Mouse (Mus musculus): ENCODE measurements around the gene Tmem115.
"Not testable (repeated sequence)": the region's sequence is repeated elsewhere in the genome, so short reads cannot be mapped to it uniquely, and the experiment has no call there.

The Tmem115 gene

DNA sequence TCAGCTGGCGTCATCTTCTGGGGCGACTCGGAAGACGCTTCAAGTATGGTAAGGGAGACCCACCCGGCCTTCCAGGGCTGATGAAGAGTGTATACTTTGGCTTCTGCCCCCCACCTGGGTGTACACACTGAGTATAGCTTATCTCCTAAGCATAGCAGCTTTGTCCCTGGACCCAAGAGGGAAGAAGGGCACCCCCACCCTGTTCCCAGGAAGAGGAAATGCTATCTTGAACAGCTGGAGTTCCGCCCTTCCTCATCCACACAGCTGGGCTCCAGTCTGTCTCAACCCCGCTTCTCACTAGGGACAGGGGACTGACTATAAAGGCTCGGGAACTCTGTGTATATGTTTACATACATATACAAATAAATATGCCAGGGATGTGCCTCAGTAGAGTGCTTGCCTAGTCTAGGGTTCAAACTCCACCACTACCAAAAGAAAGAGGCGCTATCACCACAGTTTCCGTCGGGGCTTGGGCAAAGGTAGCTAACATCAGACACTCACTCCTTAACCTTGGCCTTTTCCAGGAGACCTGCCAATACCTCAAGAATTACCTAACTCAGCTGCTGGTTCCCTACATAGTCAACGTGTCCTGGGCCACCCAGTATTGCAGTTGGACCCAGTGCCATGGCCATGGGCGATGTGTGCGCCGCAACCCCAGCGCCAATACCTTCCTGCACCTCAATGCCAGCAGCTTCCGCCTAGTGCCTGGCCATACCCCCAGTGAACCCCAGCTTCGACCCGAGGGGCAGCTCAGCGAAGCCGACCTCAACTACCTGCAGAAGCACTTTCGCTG lies 38.0 kb downstream of the Tmem115 start:
- DNase-seq (ENCODE audit: low read depth) = no peak

DNA sequence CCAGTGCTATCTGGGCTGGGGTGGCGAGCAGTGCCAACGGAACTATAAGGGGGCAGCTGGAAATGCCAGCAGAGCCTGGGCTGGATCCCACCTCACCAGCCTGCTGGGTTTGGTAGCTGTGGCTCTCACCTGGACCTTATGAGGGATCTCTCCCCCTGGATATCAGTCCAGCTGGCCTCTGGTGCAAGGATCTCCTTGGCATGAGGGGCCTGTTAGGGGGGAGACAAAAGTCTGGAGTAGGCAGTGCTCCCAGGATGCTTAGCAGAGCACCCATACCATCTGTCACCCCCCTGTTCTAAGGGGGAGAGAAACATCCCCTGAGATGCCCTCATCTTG lies 38.5 kb downstream of the Tmem115 start:
- no peak for DNase-seq (ENCODE audit: low read depth)

DNA sequence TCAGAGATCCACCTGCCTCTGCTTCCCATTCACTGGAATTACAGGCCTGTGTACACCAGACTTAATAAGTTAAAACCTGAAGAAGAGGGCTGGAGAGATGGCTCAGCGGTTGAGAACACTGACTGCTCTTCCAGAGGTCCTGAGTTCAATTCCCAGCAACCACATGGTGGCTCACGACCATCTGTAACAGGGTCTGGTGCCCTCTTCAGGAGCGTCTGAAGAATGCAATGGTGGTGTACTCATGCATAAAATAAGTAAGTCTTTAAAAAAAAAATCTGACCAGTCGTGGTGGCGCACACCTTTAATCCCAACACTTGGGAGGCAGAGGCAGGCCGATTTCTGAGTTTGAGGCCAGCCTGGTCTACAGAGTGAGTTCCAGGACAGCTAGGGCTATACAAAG lies 40.0 kb downstream of the Tmem115 start:
- DNase-seq (ENCODE audit: low read depth) = not testable (repeated sequence)

DNA sequence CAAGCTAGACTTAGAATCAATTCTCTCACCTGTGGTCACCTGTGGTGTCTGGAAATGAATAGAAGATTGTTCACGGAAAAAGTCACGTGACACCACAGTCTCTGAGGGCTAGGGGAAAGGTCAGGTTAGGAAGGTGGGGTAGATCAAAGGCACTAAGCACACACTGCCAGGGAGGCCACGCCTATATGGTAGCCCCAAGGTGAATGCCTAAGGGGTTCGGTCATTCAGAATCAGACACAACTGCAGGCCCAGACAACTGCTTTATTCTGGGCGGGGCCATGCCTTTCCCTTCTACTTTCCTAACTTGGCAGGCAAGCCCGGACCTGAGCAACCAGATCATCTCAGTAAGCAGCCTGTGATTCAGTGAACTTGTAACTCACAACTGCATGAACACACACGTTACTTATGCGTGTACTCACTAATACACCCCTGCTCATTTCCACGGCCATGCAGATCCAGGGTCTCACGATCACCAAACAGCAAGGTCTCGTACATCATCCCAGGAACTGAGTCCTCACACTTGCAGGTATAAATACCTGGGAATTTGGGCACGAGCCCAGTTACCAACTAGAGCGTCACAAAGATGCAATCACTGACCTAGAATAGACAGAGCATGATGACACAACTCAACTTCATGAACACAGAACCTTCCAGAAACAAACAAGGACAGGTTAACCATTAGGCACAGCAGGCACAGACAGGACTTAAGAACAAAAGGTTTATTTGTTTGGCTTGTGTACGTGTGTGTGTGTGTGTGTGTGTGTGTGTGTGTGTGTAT lies 42.0 kb downstream of the Tmem115 start:
- DNase-seq (ENCODE audit: low read depth) = peak; percentile 59

DNA sequence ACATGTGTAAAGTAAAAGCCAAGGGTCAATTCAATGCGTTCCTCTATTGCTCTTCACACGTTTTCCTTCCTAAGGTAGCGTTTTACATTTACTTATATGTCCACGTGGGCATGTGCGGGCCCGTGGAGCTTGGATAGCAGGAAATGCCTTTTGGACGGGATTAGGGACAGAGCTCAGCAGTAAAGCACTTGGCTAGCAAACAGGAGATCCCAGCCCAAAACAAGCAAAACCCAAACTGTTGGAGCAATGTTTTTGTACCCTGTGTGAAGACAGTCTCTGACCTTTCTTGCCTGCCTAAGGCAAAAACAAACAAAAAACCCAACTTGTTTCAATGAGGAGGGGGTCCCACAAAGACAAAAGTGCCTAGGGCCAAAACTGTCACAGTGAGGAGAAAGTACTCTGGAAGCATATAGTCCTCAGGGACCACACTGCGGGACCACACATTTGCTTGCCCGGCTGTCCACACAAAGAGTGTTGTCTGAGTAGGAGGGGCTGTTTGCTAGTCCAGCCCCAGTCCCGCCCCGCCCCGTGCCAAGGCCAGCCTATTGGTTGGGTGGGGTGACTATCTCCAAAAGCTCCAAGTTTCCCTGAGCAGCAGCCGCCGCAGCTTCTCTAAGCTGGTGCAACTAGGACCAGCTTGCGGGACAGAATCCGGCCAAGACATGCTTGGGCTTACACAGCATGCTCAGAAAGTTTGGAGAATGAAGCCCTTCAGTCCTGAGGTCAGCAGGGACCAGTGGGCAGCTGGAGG lies 42.8 kb downstream of the Tmem115 start, which contains the start of gene Hyal1:
TSS of gene Hyal1 (plus strand) at position 571 of the 751 bp plus-strand sequence.
- peak; percentile 86 for DNase-seq (ENCODE audit: low read depth)

DNA sequence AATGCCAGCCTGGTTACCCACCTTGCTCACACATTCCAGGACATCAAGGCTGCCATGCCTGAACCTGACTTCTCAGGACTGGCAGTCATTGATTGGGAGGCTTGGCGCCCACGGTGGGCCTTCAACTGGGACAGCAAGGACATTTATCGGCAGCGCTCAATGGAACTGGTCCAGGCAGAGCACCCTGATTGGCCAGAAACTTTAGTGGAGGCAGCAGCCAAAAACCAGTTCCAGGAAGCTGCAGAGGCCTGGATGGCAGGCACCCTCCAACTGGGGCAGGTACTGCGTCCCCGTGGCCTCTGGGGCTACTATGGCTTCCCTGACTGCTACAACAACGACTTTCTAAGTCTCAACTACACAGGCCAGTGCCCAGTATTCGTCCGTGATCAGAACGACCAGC lies 44.1 kb downstream of the Tmem115 start:
- DNase-seq (ENCODE audit: low read depth) = no peak

DNA sequence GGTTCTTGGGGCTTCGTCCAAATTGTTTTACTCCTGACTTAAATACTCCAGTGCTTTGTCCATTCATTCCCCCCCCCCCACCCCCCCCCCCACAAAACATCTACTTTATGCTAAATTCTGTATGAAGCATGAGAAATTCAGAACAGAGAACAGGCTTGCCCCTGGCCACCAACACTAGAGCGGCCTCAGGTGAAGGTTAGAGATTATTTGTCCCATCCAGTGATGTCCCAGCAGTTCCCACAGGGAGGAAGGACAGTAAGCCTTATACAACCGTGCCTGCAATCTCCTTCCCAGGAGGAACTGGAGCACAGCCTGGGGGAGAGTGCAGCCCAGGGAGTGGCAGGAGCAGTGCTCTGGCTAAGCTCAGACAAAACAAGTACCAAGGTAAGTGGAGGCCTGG lies 44.8 kb downstream of the Tmem115 start, which contains the start of gene Naa80:
TSS of gene Naa80 (plus strand) at position 301 of the 400 bp plus-strand sequence.
- DNase-seq (ENCODE audit: low read depth) = no peak

DNA sequence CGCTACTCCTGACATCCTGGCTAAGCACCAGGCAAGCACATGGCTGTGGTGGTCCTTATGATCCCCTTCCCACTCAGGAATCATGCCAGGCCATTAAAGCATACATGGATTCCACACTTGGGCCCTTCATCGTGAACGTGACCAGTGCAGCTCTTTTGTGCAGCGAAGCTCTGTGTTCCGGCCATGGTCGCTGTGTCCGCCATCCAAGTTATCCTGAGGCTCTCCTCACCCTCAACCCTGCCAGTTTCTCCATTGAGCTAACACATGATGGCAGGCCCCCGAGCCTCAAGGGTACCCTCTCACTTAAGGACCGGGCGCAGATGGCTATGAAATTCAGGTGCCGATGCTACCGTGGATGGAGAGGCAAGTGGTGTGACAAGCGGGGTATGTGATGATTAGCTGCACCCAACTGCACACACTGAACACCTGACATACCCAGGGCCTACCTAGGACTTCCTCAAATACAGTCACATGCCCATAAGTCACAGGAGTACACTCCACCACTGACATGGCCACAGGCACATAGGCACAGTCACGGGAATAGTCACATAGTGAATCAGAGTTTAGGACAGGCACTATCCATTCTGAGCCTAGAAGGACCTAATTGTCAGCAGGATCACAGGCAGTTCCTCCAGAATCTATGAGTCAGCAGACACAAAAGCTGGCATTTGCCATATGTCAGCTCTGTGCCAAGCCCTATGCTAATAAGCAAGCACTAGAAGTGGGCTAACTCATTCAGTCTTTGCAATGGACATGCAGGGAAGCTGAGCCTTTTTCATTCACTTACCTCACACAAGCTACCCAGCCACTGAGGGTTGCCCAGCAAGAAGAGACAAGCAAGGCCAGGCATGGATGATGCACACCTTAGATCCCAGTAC lies 45.5 kb downstream of the Tmem115 start:
- peak; percentile 53 for DNase-seq (ENCODE audit: low read depth)

DNA sequence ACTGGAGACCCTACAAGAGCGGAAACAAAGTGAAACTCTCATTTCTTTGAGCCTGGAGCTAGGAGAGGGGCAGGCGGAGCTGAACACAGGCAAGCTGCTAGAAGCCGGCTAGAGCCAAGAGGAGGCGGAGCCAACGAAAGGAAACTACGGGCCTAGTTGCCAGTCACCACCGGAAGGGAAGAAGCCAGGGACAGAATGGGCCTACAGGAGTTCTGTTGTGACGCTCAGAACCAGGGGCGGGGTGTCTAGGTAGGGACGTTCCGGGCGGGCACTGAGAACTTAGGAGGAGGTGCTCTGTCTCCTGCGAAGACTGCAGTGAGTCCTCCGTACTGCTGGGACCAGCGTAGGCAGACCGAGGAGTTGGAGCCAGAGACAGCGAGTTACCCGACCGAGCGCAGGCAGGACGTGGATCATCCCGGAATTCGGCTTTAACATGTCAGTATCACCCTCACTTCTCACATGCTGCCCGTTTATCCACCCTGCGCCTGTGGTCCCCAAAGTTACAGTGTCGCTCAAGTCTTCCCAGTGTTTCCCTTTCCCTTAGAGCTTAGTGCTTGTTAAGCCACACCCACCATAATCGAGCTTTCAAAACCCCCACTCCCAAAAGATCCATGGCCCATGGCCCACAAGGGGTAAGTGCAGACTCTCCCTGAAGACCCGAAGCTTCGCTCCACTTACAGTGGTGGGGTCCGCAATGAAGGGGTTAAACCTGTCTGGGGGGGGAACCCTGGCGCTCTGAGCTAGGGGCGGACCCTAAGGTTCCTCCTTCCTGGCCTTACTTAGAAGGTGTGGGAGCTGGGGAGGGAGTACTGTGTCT lies 47.0 kb downstream of the Tmem115 start, which contains the start of gene Hyal3:
TSS of gene Hyal3 (plus strand) at position 318 of the 817 bp plus-strand sequence.
- DNase-seq (ENCODE audit: low read depth) = peak; percentile 90

DNA sequence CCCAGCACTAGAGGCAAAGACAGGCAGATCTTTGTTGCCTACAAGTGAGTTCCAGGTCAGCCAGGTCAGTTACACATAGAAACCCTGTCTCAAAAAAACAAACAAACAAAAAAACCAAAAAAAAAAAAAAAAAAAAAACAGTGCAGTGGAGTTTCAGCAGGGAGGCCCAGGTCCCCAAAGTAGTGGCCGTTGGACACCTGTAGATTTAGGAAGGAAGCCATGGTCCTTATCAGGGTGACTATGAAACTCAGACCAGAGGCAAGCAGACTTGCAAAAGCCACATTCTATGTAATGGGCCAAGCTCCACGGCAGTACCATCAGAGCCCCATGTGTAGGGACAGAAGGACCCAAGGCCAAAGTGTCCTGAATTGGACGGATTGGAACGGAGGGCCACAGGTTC lies 47.8 kb downstream of the Tmem115 start:
- no peak for DNase-seq (ENCODE audit: low read depth)

DNA sequence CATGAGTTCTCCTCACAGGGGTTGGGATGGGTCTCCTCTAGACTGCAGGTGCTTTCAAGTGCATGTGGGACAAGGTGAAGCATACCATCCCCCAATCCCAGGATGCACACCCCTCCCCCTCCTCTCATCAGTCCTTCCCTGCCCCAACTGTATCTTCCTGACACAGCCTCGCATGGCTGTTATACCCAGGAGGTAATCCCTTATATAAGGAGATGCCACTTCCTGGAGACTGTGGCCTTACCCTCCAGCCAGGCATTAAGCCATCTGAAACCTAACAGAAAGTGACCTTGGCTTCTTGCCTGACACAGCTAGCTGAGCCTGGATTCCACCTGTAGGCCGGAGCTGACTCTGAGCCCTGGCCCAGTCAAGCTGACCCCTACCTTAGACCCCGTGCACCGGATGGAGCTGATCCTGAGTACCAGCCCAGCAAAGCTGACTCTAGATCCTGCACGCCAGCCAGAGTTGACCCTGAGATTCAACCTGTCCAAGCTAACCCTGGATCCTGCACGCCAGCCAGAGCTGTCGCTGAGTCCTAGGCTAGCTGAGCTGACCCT lies 48.8 kb downstream of the Tmem115 start:
- DNase-seq (ENCODE audit: low read depth) = no peak

DNA sequence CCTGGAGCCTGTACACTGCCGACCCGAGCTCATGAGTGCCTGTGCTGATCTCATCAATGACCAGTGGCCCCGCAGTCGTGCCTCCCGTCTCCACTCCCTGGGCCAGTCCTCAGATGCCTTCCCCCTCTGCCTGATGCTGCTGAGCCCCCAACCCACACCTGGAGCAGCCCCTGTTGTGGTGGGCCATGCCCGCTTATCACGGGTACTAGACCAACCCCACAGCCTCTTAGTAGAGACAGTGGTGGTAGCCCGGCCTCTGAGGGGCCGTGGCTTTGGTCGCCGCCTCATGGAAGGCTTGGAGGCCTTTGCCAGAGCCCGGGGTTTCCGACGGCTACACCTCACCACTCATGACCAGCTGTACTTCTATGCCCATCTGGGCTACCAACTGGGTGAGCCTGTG lies 49.4 kb downstream of the Tmem115 start:
- DNase-seq (ENCODE audit: low read depth) = no peak

DNA sequence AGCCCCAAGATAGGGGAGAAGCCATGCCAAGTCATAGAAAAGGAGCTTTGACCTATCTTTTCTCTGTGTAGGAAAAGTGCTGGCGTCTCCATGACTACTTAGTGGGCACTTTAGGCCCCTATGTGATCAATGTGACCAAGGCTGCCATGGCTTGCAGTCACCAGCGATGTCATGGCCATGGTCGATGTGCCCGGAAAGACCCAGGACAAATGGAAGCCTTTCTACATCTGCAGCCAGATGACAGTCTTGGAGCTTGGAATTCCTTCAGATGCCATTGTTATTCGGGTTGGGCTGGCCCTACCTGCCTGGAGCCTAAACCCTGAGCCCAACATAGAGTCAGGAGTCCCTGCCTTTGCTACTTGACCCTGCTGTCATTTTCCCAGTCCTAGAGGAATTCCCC lies 52.8 kb downstream of the Tmem115 start:
- no peak for DNase-seq (ENCODE audit: low read depth)

DNA sequence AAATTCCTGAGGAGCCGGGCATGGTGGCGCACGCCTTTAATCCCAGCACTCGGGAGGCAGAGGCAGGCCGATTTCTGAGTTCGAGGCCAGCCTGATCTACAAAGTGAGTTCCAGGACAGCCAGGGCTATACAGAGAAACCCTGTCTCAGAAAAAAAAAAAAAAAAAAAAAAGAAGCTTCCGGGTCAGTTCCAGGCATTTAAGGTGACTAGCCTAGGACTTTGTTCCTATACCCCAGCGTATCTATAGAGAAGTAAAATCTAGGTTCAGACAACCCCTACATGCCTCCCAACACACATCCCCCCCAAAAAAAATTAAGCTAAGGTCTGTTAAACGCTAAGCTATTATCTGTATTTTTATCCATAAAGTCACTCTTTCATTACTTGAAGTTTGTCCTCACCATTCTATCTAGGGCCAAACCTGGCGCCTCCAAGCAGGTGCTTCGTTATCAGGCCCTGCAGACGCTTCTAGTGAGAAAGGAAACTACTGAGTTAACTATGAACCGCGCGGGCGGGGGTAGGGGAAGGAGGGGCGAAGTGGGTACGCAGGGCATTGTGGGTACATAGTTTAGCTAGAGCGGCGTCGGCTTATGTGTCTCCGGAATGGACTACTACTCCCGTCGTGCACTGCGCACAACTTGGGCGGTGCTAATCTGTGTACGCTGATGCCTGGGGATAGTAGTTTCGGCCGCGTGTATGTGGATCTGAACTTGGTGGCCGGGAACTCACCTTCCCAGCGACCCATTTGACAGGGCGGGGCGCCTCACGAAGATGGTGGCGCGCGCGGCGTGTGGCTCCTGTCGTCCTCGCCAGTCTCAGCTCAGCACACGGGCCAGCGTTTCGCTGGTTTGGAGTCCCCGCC lies 53.5 kb downstream of the Tmem115 start, which contains the start of gene Ifrd2:
TSS of gene Ifrd2 (plus strand) at position 669 of the 859 bp plus-strand sequence.
- peak; percentile 95 for DNase-seq (ENCODE audit: low read depth)

DNA sequence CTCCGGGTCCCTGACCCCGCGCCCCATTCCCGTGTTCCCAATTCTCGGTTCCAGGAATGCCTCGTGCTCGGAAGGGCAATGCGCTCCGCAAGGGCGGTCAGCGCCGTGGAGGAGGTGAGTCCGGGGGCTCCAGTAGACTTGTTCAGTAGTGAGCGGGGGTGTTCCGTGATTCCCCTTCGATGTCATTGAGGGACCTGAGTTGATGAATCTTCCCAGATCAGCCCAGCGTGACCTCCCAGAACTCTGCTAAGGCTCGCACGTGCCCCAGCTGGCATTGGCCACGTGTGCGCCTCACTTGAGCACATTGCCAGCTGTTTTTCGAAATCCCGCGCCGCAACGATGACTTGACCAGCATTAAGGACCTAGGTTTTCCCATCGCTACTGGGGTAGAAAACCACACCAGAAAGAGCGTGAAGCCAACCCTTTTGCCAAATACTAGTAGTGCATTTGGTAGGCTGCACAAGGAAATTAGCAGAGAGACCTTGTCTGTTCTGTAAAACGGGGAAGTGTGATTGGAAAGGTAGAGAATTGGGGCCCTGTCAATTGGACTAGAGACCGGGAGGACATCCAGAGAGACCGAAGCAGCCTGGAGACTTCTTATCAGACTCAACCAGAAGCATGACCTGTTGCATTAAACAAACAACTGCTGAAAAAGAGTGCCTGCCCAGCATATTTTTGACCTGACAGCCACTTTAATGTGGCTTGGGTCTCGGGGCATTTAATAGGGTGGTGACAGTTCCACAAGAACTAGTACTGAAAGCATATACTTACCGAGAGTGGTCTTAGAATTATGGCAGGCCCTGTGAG lies 54.3 kb downstream of the Tmem115 start:
- DNase-seq (ENCODE audit: low read depth) = peak; percentile 71

Measured in NIH3T3 (cell line).